Mouse (Mus musculus) heart, embryonic 10.5 days (tissue): Measurements from ENCODE around the gene D5Ertd579e. TPM values are rescaled to one million over a fixed set of nuclear protein-coding genes. Genes with fewer than 3 reads are reported as not detected.

Experiments used
- DNase-seq: peaks from one replicate; pipeline ENCODE4 v3.0.0-alpha.2; 2017; ENCODE audit warnings: low spot score
- H3K27ac ChIP-seq: fragments of 300-500 bp; sonication (generic); 2 replicates; pipeline ENCODE4 v1.5.1; 2016; ENCODE audit warnings: mild to moderate bottlenecking
- H3K27me3 ChIP-seq: fragments of 300-500 bp; sonication (generic); 2 replicates; pipeline ENCODE4 v1.6.1; 2016; ENCODE audit warnings: mild to moderate bottlenecking; ENCODE audit not compliant: poor library complexity, insufficient read depth, severe bottlenecking
- H3K36me3 ChIP-seq: fragments of 300-500 bp; sonication (generic); 2 replicates; pipeline ENCODE4 v1.6.1; 2016; ENCODE audit warnings: mild to moderate bottlenecking, moderate library complexity
- H3K4me1 ChIP-seq: fragments of 300-500 bp; sonication (generic); 2 replicates; pipeline ENCODE4 v1.6.1; 2016; ENCODE audit warnings: mild to moderate bottlenecking
- H3K4me3 ChIP-seq: fragments of 300-500 bp; sonication (generic); 2 replicates; pipeline ENCODE4 v1.5.1; 2016; ENCODE audit warnings: mild to moderate bottlenecking, moderate library complexity
- H3K9me3 ChIP-seq: fragments of 300-500 bp; sonication (generic); 2 replicates; pipeline ENCODE4 v1.6.1; 2016; ENCODE audit warnings: mild to moderate bottlenecking, moderate library complexity
- WGBS: fragments of 180-500 bp; shearing (Covaris S2); methylation state at CpG from one replicate; pipeline ENCODE4 v1.1.7; 2016; 5-methylcytosine and 5-hydroxymethylcytosine counted together
- polyA plus RNA-seq: library from polyadenylated mRNA; unstranded; fragments of >200 nt; fragmentation: Nextera tagmentation; extraction: Ambion mirVana; gene quantifications from 2 replicates; pipeline ENCODE4 v1.2.1, GENCODE M21; 2016

Gene D5Ertd579e
- polyA plus RNA-seq, 1 experiment from 2014 or later: 25.5 TPM

DNA sequence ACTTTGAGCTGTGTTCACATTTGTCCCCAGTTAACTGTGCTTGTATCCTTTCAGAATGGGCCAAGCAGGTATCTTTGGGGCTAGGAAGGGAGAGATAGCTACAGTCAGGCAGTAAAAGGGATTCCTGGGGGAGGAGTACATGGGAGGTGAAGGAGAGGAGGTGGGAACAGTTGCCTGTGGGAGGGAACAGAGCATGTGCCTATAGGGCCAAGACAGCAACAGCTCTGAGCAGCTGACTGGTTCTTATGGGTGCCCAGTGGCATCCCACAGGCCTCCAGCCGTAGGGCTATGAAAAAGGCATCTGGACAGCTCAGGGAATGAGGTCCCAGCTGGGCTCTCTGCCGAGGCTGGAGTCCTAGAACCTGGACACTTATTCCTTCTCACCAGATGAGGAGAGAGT is 21.0 kb upstream of the D5Ertd579e start:
- 57% methylated on average over 2 of the region's 2 CpGs for WGBS
- Histone ChIP-seq H3K27ac (peak overlapping the region; percentile 60; the same call in 1 of the 2 replicates), H3K4me1 (peaks cover 82% of the 10 kb centered on the region), H3K36me3 (no peaks in the 10 kb centered on the region), H3K27me3 (no peaks in the 10 kb centered on the region), H3K4me3 (no peak overlapping the region), H3K9me3 (no peaks in the 10 kb centered on the region)
- no peak for DNase-seq

DNA sequence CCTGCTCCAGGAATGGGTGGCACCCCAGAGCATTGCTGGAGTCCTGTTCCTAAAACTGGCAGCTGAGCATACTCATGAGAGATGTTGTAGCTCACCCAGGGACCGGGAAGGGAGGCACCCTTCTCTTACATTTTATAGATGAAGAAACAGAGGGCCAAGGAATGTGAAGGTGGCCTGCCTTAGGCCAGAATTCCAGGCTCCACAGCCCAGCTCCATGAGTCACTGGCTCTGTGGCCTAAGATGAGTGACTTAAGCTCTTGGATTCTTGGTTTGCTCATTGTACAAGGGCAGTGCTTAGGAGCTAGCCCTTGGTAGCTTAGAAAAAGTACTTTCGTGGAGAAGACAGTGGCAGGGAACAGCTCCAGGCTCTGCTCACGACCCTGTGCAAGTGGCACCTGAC is 19.0 kb upstream of the D5Ertd579e start:
- H3K27ac ChIP-seq: peak overlapping the region; percentile 91
- no peaks in the 10 kb centered on the region for H3K9me3 ChIP-seq
- DNase-seq: no peak
- H3K36me3 ChIP-seq: no peaks in the 10 kb centered on the region
- 74% methylated on average over 3 of the region's 3 CpGs for WGBS
- H3K4me1 ChIP-seq: peaks cover 71% of the 10 kb centered on the region
- no peaks in the 10 kb centered on the region for H3K27me3 ChIP-seq
- no peak overlapping the region for H3K4me3 ChIP-seq

DNA sequence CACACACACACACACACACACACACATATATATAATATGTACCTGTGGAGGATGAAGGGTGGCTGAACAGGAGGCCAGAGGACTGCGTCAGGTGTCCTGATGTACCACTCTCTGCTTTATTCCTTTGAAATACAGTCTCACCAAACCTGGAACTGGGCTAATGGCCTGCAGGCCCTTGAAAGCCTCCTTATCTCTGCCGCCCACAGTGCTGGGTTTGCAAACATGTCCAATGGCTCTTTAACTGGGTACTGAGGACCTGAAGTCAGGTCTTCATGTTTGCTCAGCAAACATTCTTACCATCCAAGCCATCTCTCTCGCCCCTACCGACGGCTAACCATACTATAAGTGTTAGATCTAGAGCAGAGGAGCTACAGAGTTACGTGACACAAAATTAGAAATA is 17.9 kb upstream of the D5Ertd579e start:
- Histone ChIP-seq H3K36me3 (no peaks in the 10 kb centered on the region), H3K27me3 (no peaks in the 10 kb centered on the region), H3K9me3 (no peaks in the 10 kb centered on the region), H3K4me1 (peaks cover 67% of the 10 kb centered on the region), H3K4me3 (peak overlapping the region; percentile 51; the same call in 1 of the 2 replicates), H3K27ac (peak overlapping the region; percentile 91)
- DNase-seq: no peak
- 57% methylated on average over 6 of the region's 6 CpGs for WGBS

DNA sequence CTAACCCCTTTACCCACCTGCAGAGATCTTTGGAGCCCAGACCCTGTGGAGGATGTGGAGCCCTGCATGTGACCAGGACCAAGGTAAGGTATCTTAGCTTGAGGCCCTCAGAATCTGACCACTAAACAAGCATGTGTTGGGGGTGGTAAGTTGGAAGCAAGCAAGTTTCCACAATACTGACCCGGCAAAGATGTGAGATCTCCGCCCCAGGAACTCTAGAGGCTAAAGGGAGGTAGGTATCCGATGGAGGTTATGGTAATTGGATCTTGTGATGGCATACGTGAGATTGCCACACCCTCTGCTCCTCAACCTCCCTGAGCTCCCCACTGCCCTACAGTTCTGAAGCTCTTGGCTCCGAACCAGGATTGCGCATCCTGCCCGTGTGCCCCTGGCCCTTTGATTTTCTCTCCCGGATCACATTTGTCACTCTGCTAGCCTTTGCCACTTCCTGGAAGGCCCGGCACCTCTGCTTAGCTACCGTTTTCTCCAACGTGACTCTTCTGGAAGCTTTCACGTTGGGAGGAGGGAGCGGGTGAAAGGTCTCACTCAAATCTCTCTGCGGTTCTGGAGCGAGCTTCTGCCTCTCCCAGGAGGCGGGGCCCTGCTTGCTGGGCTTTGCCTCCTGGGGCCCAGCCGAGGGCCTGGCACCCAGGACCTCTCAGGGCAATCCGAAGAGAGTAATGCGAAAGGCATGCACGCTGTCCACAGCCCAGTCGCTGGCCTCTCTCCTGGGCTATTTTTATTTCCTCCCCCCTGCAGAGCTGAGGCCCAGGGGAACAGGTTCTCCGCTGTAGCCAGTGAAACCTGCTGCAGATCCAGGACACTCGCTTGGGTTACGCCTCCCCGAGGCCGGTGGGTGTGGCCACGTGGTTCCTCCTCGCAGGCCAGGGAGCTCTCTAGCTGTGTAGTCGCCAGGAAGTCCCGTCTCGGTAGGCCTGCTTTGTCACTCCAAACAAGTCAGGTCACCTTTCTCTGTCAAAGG is 17.0 kb upstream of the D5Ertd579e start:
- H3K36me3 ChIP-seq: no peaks in the 10 kb centered on the region
- H3K27ac ChIP-seq: peak overlapping the region; percentile 91
- WGBS: 5% methylated on average over 31 of the region's 31 CpGs
- H3K27me3 ChIP-seq: no peaks in the 10 kb centered on the region
- peaks cover 64% of the 10 kb centered on the region for H3K4me1 ChIP-seq
- DNase-seq: peak; percentile 98
- peak overlapping the region; percentile 51 for H3K4me3 ChIP-seq
- H3K9me3 ChIP-seq: no peaks in the 10 kb centered on the region

DNA sequence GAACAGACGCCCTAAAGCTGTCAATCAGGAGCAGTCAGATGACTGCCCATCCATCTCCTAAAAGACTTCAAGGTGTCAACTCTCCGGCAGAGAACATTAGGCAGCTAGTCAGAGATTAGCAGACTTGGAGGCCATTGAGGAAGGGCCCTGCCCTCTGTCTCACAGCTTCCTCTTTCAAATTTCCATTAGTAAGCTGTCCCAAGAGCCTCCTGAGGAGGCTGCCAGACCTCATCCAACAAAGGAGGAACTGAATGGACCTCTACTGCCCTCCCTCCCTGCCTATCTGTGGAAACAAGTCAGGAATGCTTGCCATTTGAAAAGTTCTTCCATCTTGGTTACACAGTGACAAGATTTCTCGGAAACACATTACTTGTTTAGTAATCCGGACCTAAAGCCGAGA is 16.0 kb upstream of the D5Ertd579e start:
- H3K36me3 ChIP-seq: no peaks in the 10 kb centered on the region
- 46% methylated on average over 5 of the region's 5 CpGs for WGBS
- no peaks in the 10 kb centered on the region for H3K27me3 ChIP-seq
- peaks cover 55% of the 10 kb centered on the region for H3K4me1 ChIP-seq
- DNase-seq: no peak
- H3K9me3 ChIP-seq: no peaks in the 10 kb centered on the region
- H3K4me3 ChIP-seq: no peak overlapping the region
- peak overlapping the region; percentile 91 for H3K27ac ChIP-seq

DNA sequence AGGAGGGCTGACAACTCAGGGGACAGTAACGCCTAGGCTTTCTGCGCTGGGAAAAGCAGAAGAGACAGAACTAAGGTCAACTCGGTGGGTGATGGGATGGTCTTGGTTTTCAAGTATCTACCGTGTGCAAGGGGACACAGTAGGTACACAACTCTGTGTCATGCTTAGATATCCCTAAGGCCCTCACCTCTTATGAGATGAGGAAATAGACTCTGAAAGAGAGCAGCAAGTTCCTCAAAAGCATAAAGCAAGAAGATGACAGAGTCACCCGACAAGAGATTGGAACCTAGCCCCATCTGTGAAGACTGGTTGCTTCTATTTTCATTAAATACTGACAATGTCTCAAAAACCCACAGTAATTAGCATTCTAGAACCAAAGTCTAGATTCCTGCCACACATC is 10.0 kb upstream of the D5Ertd579e start:
- 79% methylated on average over 5 of the region's 5 CpGs for WGBS
- no peak overlapping the region for H3K27ac ChIP-seq
- no peaks in the 10 kb centered on the region for H3K27me3 ChIP-seq
- no peak overlapping the region for H3K4me3 ChIP-seq
- no peaks in the 10 kb centered on the region for H3K9me3 ChIP-seq
- no peak for DNase-seq
- no peaks in the 10 kb centered on the region for H3K36me3 ChIP-seq
- peaks cover 15% of the 10 kb centered on the region for H3K4me1 ChIP-seq

DNA sequence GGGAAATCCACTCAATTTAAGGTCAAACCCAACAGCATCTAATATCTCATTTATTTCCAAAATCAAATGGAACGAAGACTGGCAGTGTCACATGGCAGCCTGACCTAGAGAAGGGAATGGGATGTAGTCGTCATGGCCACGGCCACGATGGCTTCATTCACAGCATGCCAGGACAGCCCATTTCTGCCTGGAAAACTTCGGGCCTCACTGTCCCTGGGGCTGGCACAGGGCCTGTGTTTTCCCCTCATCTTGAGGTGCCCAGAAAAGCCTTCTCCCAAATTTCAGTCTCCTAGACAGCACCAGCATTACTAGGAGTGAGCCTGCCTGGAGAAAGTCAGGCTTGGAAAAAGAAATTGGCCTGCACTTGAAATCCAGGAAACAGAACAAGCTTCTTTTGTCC is 9.6 kb upstream of the D5Ertd579e start:
- Histone ChIP-seq H3K4me3 (no peak overlapping the region), H3K9me3 (no peaks in the 10 kb centered on the region), H3K36me3 (no peaks in the 10 kb centered on the region), H3K27me3 (no peaks in the 10 kb centered on the region), H3K27ac (no peak overlapping the region), H3K4me1 (peaks cover 18% of the 10 kb centered on the region)
- WGBS: 84% methylated on average over 5 of the region's 5 CpGs
- DNase-seq: no peak

DNA sequence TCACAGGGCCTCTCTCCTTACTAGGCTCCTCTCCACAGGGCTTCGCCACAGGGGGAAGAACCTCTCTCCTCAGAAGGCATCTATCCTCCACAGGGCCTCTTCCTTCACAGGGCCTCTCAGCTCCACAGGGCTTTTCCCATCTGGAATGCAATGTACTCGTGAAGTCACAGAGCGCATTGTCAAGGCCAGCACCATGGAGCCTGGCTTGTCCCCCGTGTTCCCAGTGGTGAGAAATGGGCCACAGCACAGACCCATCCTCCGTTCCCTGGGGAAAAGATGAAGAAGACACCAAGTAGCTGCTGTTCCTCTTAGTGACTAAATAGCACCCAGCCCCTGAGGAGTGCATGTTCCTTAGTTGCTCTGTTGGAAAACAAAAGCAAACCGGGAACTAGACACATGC is 8.9 kb upstream of the D5Ertd579e start:
- Histone ChIP-seq H3K36me3 (no peaks in the 10 kb centered on the region), H3K4me3 (no peak overlapping the region), H3K27ac (no peak overlapping the region), H3K9me3 (no peaks in the 10 kb centered on the region), H3K4me1 (peaks cover 25% of the 10 kb centered on the region), H3K27me3 (no peaks in the 10 kb centered on the region)
- 80% methylated on average over 6 of the region's 6 CpGs for WGBS
- no peak for DNase-seq

DNA sequence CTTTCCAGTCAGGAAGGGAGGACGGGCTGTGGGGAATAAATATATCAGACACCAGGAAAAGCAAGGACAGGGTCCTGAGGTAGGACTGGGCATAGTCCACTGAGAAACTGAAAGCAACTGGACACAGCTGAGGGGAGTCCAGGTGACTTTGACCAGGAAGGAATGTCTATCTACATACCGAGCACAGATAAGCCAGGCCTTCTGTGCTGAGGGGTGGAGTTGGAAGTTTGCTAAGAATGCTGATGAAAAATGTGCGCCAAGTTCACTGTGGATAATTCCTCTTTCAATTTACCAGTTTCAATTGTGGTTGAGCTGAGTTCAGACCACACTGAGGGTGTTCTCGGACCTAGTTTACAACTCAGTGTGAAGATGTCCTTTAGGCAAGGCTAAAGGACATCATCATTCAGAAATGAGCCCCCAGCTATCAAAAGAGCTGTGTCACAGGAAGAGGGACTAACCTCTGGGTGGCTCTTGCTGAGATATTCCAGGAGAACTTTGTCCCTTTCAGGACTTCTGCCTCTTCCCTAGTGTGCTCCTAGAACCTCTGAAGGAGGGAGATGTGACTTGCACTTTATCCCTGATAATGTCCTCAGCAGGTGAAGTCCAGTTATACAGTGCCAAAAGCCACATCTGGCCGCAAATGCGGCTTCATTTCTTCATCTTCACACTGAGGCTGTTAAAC is 5.3 kb upstream of the D5Ertd579e start:
- Histone ChIP-seq H3K27ac (peak overlapping the region; percentile 72), H3K36me3 (no peaks in the 10 kb centered on the region), H3K4me1 (peaks cover 46% of the 10 kb centered on the region), H3K27me3 (no peaks in the 10 kb centered on the region), H3K9me3 (no peaks in the 10 kb centered on the region), H3K4me3 (no peak overlapping the region)
- no peak for DNase-seq
- WGBS: 58% methylated on average over 6 of the region's 6 CpGs

DNA sequence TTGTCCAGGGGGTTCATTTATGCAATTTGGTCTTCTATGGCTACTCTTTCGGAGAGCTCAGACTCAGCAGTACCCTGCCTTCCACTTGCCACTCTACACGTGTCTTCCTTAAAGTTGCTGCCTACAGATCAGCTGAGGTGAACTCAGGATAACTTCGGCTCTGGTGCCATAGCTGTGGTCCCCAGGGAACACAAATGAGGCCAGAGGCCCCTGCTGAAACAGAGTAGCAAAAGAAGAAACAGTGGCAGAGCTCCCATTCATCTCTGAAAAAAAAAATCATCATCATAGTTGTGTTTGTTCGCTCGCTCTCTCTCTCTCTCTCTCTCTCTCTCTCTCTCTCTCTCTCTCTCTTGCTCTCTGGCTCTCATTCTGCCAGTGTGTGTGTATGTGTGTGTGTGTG is 2.9 kb upstream of the D5Ertd579e start:
- no peak overlapping the region for H3K27ac ChIP-seq
- 73% methylated on average over 5 of the region's 5 CpGs for WGBS
- no peaks in the 10 kb centered on the region for H3K36me3 ChIP-seq
- DNase-seq: no peak
- no peaks in the 10 kb centered on the region for H3K27me3 ChIP-seq
- peaks cover 50% of the 10 kb centered on the region for H3K4me1 ChIP-seq
- H3K4me3 ChIP-seq: no peak overlapping the region
- H3K9me3 ChIP-seq: no peaks in the 10 kb centered on the region

DNA sequence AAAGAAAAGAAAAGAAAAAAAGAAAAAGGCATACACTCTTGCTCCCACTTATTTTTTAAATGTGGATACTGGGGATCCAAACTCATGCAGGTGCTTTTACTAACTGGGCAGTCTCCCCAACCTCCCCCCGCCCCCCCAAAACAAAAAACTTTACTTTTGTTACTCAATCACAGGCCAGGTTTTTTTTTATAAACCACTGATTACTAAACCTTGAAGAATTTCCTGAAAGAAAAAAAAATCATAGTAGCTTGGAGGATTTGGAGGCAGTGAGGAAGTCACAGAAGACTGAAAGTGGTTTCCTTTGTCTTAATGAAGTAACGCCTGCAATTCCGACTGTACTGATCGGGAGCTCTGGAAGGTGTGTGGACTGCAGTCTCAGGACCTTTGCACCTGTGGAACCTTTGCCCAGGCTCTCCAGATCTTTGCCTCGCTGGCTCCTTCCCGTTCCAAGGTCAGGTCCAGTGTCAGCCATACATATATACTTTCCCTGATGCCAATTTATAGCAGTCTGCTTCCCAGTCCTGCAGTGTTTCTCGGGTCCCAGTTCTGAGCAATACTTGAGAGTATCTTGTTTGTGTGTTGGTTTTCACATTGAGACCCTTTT is 2.3 kb upstream of the D5Ertd579e start:
- H3K4me3 ChIP-seq: no peak overlapping the region
- WGBS: 79% methylated on average over 7 of the region's 7 CpGs
- H3K27me3 ChIP-seq: no peaks in the 10 kb centered on the region
- no peaks in the 10 kb centered on the region for H3K36me3 ChIP-seq
- H3K4me1 ChIP-seq: peaks cover 55% of the 10 kb centered on the region
- no peak overlapping the region for H3K27ac ChIP-seq
- DNase-seq: peak; percentile 61
- no peaks in the 10 kb centered on the region for H3K9me3 ChIP-seq

DNA sequence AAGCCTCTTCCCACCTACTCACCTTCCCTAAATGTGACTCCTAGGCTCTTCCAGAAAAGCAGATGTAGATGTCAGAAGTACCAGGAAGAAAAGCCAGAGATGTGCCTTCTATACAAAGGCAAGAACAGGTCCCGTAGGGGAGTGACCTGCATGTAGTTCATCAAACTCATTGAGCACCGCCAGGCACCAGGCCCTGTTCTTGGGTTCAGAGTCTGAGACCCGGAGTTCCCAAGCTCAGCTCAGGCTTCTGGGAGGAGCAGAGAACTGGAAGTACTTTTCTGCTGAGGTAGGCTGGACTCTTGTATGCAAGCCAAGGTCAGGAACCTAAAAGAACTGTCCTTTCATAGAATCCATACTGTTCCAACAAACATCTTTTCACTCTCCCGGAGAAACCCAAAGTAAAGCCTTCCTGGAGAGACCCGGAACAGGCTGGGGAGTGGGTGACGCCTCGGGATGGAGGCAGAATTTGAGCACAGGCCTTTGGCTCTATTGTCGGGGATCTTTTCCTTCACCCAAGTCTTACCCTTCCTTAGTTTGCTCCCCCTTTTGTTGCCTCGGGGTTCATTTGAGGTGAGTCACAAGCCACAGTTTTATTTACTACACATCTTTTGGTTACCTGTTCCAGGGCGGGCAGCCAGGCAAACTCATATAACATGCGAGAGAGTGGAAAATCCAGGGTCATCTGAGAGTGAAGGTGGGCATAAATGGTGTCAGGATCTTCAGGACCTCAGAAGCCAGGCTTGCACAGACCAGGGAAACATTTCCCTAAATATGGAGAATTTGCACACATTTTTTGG is 878 bp upstream of the D5Ertd579e start:
- Histone ChIP-seq H3K36me3 (0 out of 2 replicates have a peak, but pooled peaks cover 4% of the 10 kb centered on the region), H3K4me3 (peak overlapping the region; percentile 82), H3K27ac (peak overlapping the region; percentile 98), H3K4me1 (peaks cover 56% of the 10 kb centered on the region), H3K27me3 (no peaks in the 10 kb centered on the region), H3K9me3 (no peaks in the 10 kb centered on the region)
- 69% methylated on average over 11 of the region's 11 CpGs for whole genome bisulfite sequencing
- no peak for DNase-seq
